Mouse (Mus musculus): ENCODE data around the gene 6030468B19Rik. TPM values are rescaled to one million over a fixed set of nuclear protein-coding genes. Genes with fewer than 3 reads are reported as not detected.

The 6030468B19Rik gene
- polyA plus RNA-seq, 1 experiment from 2014 or later: 1.2 TPM

Other genes starting within 250 kb of the 6030468B19Rik start
- gene Tnrc6c, start 143.4 kb upstream of the 6030468B19Rik start, polyA plus RNA-seq (2016; fragmentation: Nextera tagmentation; extraction: Ambion mirVana): 11.1 and 14.4 TPM in 2 replicates
- 1.5 TPM in 2 replicates for gene Tmc8, start 15.6 kb upstream of the 6030468B19Rik start, polyA plus RNA-seq (2016; fragmentation: Nextera tagmentation; extraction: Ambion mirVana)
- 13.3 and 17.9 TPM in 2 replicates for gene Tmc6, start 15.5 kb upstream of the 6030468B19Rik start, polyA plus RNA-seq (2016; fragmentation: Nextera tagmentation; extraction: Ambion mirVana)
- gene Gm20708, start 12.0 kb downstream of the 6030468B19Rik start, polyA plus RNA-seq (2016; fragmentation: Nextera tagmentation; extraction: Ambion mirVana): 0.30 and 0.31 TPM in 2 replicates
- gene Syngr2, start 12.0 kb downstream of the 6030468B19Rik start, polyA plus RNA-seq (2016; fragmentation: Nextera tagmentation; extraction: Ambion mirVana): 33.7 and 42.3 TPM in 2 replicates
- gene Afmid, start 28.3 kb downstream of the 6030468B19Rik start, polyA plus RNA-seq (2016; fragmentation: Nextera tagmentation; extraction: Ambion mirVana): 3.8 and 4.0 TPM in 2 replicates
- gene Tk1, start 28.4 kb downstream of the 6030468B19Rik start, polyA plus RNA-seq (2016; fragmentation: Nextera tagmentation; extraction: Ambion mirVana): 106 and 132 TPM in 2 replicates
- 338 and 392 TPM in 2 replicates for gene Birc5, start 51.6 kb downstream of the 6030468B19Rik start, polyA plus RNA-seq (2016; fragmentation: Nextera tagmentation; extraction: Ambion mirVana)
- not detected in 2 replicates for gene Tmem235, start 63.1 kb downstream of the 6030468B19Rik start, polyA plus RNA-seq (2016; fragmentation: Nextera tagmentation; extraction: Ambion mirVana)
- gene Tha1, start 75.8 kb downstream of the 6030468B19Rik start, polyA plus RNA-seq (2016; fragmentation: Nextera tagmentation; extraction: Ambion mirVana): 3.5 and 3.8 TPM in 2 replicates
- 12.5 and 14.2 TPM in 2 replicates for gene Socs3, start 172.4 kb downstream of the 6030468B19Rik start, polyA plus RNA-seq (2016; fragmentation: Nextera tagmentation; extraction: Ambion mirVana)
- gene Pgs1, start 188.6 kb downstream of the 6030468B19Rik start, polyA plus RNA-seq (2016; fragmentation: Nextera tagmentation; extraction: Ambion mirVana): 46.2 and 51.9 TPM in 2 replicates

All from hindbrain, embryonic 10.5 days (tissue).